Mouse (Mus musculus) embryonic fibroblast, embryonic 13.5 days (primary cell): ENCODE results near the gene Gm38431. TPM values are rescaled to one million over a fixed set of nuclear protein-coding genes. Genes with fewer than 3 reads are reported as not detected.
"Not testable (repeated sequence)": the region's sequence is repeated elsewhere in the genome, so short reads cannot be mapped to it uniquely, and the experiment has no call there.

Source experiments
- H3K27ac ChIP-seq: 2 replicates; pipeline ENCODE4 v1.5.1; 2012; ENCODE audit warnings: low read length, control low read depth, inconsistent platforms; ENCODE audit not compliant: insufficient read depth
- H3K4me1 ChIP-seq: 2 replicates; pipeline ENCODE4 v1.6.1; 2011; ENCODE audit warnings: low read length; ENCODE audit not compliant: control insufficient read depth, insufficient read depth
- H3K4me3 ChIP-seq: 2 replicates; pipeline ENCODE4 v1.5.1; 2011; ENCODE audit warnings: mild to moderate bottlenecking, control low read depth, low read length; ENCODE audit not compliant: insufficient read depth
- CTCF ChIP-seq: IDR thresholded peaks from 2 replicates; pipeline ENCODE4 v1.5.1; 2011; ENCODE audit warnings: mild to moderate bottlenecking, control low read depth, low read length, moderate library complexity, borderline replicate concordance; ENCODE audit not compliant: insufficient read depth
- POLR2A ChIP-seq: IDR thresholded peaks from 2 replicates; pipeline ENCODE4 v1.6.1; 2011; ENCODE audit warnings: low read depth, mild to moderate bottlenecking, control low read depth, low read length, moderate library complexity
- polyA plus RNA-seq: library from polyadenylated mRNA; stranded (reverse); fragments of >200 nt; gene quantifications from 2 replicates; pipeline ENCODE4 v1.2.4, GENCODE M21; 2011; ENCODE audit warnings: low read depth; ENCODE audit not compliant: missing spikeins, insufficient read length

Gm38431 gene
- polyA plus RNA-seq, 1 experiment = 5.2 TPM

GRCm38 (mm10) chr9:21083324-21083723, 8.5 kb downstream of the Gm38431 start:
- H3K4me3 ChIP-seq = no peak overlapping the region
- H3K4me1 ChIP-seq = no peaks in the 10 kb centered on the region
- no peak overlapping the region for H3K27ac ChIP-seq
- TF ChIP-seq POLR2A (no peak), CTCF (no peak)

- Histone ChIP-seq H3K4me3 (no peak overlapping the region), H3K4me1 (no peaks in the 10 kb centered on the region), H3K27ac (no peak overlapping the region)
- TF ChIP-seq CTCF = no peak
These were observed 10.7 kb downstream of the Gm38431 start for GRCm38 (mm10) chr9:21081127-21081526.

GRCm38 (mm10) chr9:21075625-21076024, 16.2 kb downstream of the Gm38431 start:
- Histone ChIP-seq H3K27ac (no peak overlapping the region), H3K4me1 (peaks cover 9% of the 10 kb centered on the region), H3K4me3 (no peak overlapping the region)
- no peak for TF ChIP-seq CTCF

- H3K4me1 ChIP-seq = peaks cover 9% of the 10 kb centered on the region
- H3K27ac ChIP-seq = no peak overlapping the region
- H3K4me3 ChIP-seq = no peak overlapping the region
- TF ChIP-seq POLR2A (no peak), CTCF (no peak)
These were observed 17.6 kb downstream of the Gm38431 start for GRCm38 (mm10) chr9:21074173-21074572.

- TF ChIP-seq CTCF = no peak
- TF ChIP-seq POLR2A = peak; percentile 79
- Histone ChIP-seq H3K27ac (0 out of 2 replicates have a peak within 1 kb of the TSS, but pooled peaks have one; percentile 10), H3K4me3 (peak within 1 kb of the TSS; percentile 79), H3K4me1 (peaks cover 9% of the 10 kb centered on the region)
These were observed 18.6 kb downstream of the Gm38431 start, which contains the start of the genes Gm49373 and Fdx1l for GRCm38 (mm10) chr9:21073044-21073840. Gm49373 (minus strand) TSS chr9:21073096. Fdx1l (minus strand) TSS chr9:21073614.

- no peak for TF ChIP-seq CTCF
- TF ChIP-seq POLR2A = no peak
- Histone ChIP-seq H3K27ac (0 out of 2 replicates have a peak overlapping the region, but pooled peaks have one; percentile 10), H3K4me1 (peaks cover 9% of the 10 kb centered on the region), H3K4me3 (peak overlapping the region; percentile 79)
These were observed 19.2 kb downstream of the Gm38431 start for GRCm38 (mm10) chr9:21072641-21073040.

GRCm38 (mm10) chr9:21067006-21067684, 24.7 kb downstream of the Gm38431 start, which contains the start of gene Zglp1:
Zglp1 (minus strand) TSS chr9:21067093.
- Histone ChIP-seq H3K27ac (no peak within 1 kb of the TSS), H3K4me3 (no peak within 1 kb of the TSS), H3K4me1 (peaks cover 7% of the 10 kb centered on the region)
- no peak for TF ChIP-seq POLR2A

- TF ChIP-seq CTCF (no peak), POLR2A (no peak)
- H3K4me1 ChIP-seq = no peaks in the 10 kb centered on the region
- no peak overlapping the region for H3K4me3 ChIP-seq
- H3K27ac ChIP-seq = peak overlapping the region; percentile 14; the same call in 1 of the 2 replicates
These were observed 28.9 kb downstream of the Gm38431 start for GRCm38 (mm10) chr9:21062928-21063327.

- Histone ChIP-seq H3K4me1 (no peaks in the 10 kb centered on the region), H3K4me3 (no peak overlapping the region), H3K27ac (no peak overlapping the region)
- TF ChIP-seq CTCF = no peak
- no peak for TF ChIP-seq POLR2A
These were observed 40.2 kb downstream of the Gm38431 start for GRCm38 (mm10) chr9:21051578-21051977.

- TF ChIP-seq CTCF (no peak), POLR2A (no peak)
- no peak overlapping the region for H3K27ac ChIP-seq
These were observed 46.6 kb downstream of the Gm38431 start for GRCm38 (mm10) chr9:21045235-21045634.

GRCm38 (mm10) chr9:21044785-21045184, 47.0 kb downstream of the Gm38431 start:
- not testable (repeated sequence) for H3K4me1 ChIP-seq, H3K27ac ChIP-seq, H3K4me3 ChIP-seq

More at GRCm38 (mm10) chr9:21045235-21045634, 46.6 kb downstream of the Gm38431 start:
- H3K4me1 ChIP-seq = no peaks in the 10 kb centered on the region
- no peak overlapping the region for H3K4me3 ChIP-seq
